Mouse (Mus musculus): ENCODE data around the gene Plxnb3.

DNA sequence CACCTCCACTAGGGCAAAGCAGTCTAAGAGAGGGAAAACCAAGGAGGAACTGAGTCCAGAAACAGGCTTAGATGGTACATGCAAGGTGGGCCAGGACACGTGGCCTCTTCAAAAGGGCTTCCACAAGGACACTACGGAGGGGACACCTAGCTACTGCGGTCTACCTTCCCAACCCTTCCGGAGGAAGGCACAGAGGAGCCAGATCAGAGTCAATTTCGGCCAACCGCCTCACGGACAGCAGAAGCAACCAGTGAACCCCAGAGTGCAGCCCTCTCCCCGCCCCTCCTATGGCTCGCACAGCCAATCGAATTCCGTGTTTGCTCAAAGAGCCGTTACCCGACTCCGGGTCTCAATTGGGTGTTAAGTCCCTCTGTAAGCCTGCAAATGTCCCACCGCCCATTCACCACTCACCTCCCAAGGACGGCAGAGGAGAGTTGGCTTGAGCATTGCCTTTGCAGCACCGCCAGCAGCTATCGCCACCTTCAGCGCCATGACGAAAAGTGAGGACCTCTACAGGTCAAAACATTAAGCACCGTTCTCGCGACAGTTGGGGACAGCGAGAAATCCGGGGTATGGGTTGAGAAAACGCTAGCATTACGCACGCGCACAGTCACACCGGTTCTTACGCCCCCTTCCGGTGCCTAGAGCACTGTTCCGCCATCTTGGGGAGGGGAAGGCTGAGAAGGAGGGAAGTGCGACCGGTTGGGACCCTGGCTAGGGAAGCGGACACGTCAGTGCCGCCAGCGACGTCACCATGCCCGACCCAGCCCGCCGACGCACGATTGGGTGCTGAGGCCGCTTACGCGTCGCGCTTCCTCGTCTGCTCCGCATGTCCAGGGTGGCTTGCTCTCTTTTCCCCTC lies 29.7 kb downstream of the Plxnb3 start, which contains the start of the genes Idh3g and Ssr4:
- no peak for TF ChIP-seq CTCF (IDR thresholded peaks at IDR 0.05; ENCODE audit: insufficient read depth, low read length)
- TF ChIP-seq POLR2A (IDR thresholded peaks at IDR 0.05; ENCODE audit: borderline replicate concordance, extremely low read depth, low read depth, low read length), result peak; percentile 83; the same call in 1 of the 2 replicates

Measured in lung, adult 2 months (tissue).